Mouse (Mus musculus): ENCODE data around the gene Cmtm7. TPM values are rescaled to one million over a fixed set of nuclear protein-coding genes. Genes with fewer than 3 reads are reported as not detected.

The Cmtm7 gene
- polyA plus RNA-seq, 1 experiment = 63.7 TPM

DNA sequence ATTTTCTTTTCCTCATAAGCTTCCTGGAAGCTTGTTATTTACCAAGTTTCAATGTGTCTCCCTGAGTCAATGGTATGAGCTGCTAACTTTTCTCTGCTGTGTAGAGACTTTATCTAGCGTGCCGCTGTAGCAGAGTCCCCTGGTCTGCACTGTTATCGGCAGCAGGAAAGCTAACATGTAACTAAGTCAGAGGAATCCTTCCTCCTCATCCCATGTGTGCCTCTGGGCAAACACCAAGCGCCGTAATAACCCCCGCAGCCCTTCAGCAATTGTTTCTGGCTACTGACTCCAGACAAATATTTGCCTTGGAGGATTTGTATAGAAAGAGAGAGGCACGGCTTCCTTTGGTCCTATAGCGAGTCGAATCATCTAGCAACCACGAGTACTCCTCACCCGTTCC, 29.2 kb upstream of the Cmtm7 start:
- no peak for TF ChIP-seq EP300 (IDR thresholded peaks at IDR 0.05; ENCODE audit: insufficient read depth, low read depth, low read length)
- TF ChIP-seq POLR2A (IDR thresholded peaks at IDR 0.05; ENCODE audit: insufficient read depth, low read length) = no peak
- TF ChIP-seq CTCF (IDR thresholded peaks at IDR 0.05; ENCODE audit: low read depth, low read length) = no peak
- no peak overlapping the region for H3K9ac ChIP-seq (ENCODE audit: low read depth, poor library complexity, severe bottlenecking)
- no peaks in the 10 kb centered on the region for H3K27me3 ChIP-seq (ENCODE audit: control insufficient read depth, insufficient read depth, low read length, poor library complexity, severe bottlenecking)

DNA sequence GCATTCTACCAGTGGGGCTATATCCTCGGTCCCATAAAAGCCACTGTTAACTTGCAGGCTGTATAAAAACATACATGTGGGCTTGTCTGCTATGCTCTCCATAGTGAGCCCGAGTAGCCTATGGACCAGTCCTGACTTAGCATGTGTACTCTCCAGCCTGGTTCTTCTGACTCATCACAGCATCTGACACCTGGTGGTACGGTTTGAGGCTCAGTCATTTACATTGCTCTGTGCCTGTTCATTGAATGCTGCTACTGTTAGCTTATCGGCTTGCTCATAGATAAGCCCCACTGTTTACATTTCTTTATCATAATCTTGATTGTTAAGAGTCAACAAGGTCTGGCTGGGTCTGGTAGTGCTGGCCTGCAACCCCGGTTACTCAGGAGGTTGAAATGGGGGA, 27.0 kb upstream of the Cmtm7 start:
- no peaks in the 10 kb centered on the region for H3K4me1 ChIP-seq (ENCODE audit: control insufficient read depth, insufficient read depth, low read length)
- H3K36me3 ChIP-seq (ENCODE audit: control insufficient read depth, insufficient read depth, low read length, poor library complexity, severe bottlenecking) = no peaks in the 10 kb centered on the region
- no peak overlapping the region for H3K27ac ChIP-seq (ENCODE audit: insufficient read depth, low read length)
- no peaks in the 10 kb centered on the region for H3K27me3 ChIP-seq (ENCODE audit: control insufficient read depth, insufficient read depth, low read length, poor library complexity, severe bottlenecking)
- TF ChIP-seq POLR2A (IDR thresholded peaks at IDR 0.05; ENCODE audit: insufficient read depth, low read length) (no peak), EP300 (IDR thresholded peaks at IDR 0.05; ENCODE audit: insufficient read depth, low read depth, low read length) (no peak), CTCF (IDR thresholded peaks at IDR 0.05; ENCODE audit: low read depth, low read length) (no peak)
- H3K9ac ChIP-seq (ENCODE audit: low read depth, poor library complexity, severe bottlenecking) = no peak overlapping the region
- no peaks in the 10 kb centered on the region for H3K9me3 ChIP-seq (replicated peaks; ENCODE audit: control insufficient read depth, insufficient read depth, low read length, poor library complexity, severe bottlenecking)
- H3K4me3 ChIP-seq (ENCODE audit: low read depth, low read length) = no peak overlapping the region

More for the DNA sequence above, 29.2 kb upstream of the Cmtm7 start:
- Histone ChIP-seq H3K9me3 (replicated peaks; ENCODE audit: control insufficient read depth, insufficient read depth, low read length, poor library complexity, severe bottlenecking) (no peaks in the 10 kb centered on the region), H3K4me1 (ENCODE audit: control insufficient read depth, insufficient read depth, low read length) (no peaks in the 10 kb centered on the region), H3K36me3 (ENCODE audit: control insufficient read depth, insufficient read depth, low read length, poor library complexity, severe bottlenecking) (no peaks in the 10 kb centered on the region), H3K27ac (ENCODE audit: insufficient read depth, low read length) (no peak overlapping the region), H3K4me3 (ENCODE audit: low read depth, low read length) (no peak overlapping the region)

- no peaks in the 10 kb centered on the region for H3K36me3 ChIP-seq (ENCODE audit: control insufficient read depth, insufficient read depth, low read length, poor library complexity, severe bottlenecking)
- no peak overlapping the region for H3K4me3 ChIP-seq (ENCODE audit: low read depth, low read length)
- no peak for TF ChIP-seq POLR2A (IDR thresholded peaks at IDR 0.05; ENCODE audit: insufficient read depth, low read length)
- no peak for TF ChIP-seq EP300 (IDR thresholded peaks at IDR 0.05; ENCODE audit: insufficient read depth, low read depth, low read length)
- no peak for TF ChIP-seq CTCF (IDR thresholded peaks at IDR 0.05; ENCODE audit: low read depth, low read length)
Observed at GRCm38 (mm10) chr9:114807261-114807660, 25.6 kb upstream of the Cmtm7 start.

DNA sequence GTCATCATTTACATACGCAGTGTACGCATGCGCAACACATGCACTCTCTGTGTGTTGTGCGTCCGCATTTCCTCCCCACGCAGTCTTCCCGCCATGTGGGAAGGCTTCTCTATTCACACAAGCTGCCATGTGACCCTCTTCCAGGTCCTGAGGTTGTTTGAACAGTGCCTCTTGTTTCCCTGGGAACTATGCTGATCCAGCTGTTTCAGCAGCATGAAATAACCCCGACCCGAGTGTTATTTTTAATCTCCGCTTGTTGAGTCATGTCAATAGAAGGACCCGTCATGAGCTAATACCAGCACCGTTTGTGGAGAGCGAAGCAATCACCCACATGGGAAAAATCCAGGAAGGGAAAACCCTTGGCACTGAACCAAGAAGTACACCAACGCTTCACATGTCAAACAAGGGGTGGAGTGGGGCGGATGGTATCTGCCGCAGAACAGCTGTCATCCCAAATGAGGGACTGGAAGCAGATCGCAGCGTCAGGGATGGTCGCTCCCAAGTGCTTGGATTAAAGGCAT, 23.6 kb upstream of the Cmtm7 start:
- no peak overlapping the region for H3K27ac ChIP-seq (ENCODE audit: insufficient read depth, low read length)
- H3K4me3 ChIP-seq (ENCODE audit: low read depth, low read length) = no peak overlapping the region

More at GRCm38 (mm10) chr9:114807261-114807660, 25.6 kb upstream of the Cmtm7 start:
- Histone ChIP-seq H3K9ac (ENCODE audit: low read depth, poor library complexity, severe bottlenecking) (no peak overlapping the region), H3K27me3 (ENCODE audit: control insufficient read depth, insufficient read depth, low read length, poor library complexity, severe bottlenecking) (no peaks in the 10 kb centered on the region), H3K27ac (ENCODE audit: insufficient read depth, low read length) (no peak overlapping the region), H3K9me3 (replicated peaks; ENCODE audit: control insufficient read depth, insufficient read depth, low read length, poor library complexity, severe bottlenecking) (no peaks in the 10 kb centered on the region), H3K4me1 (ENCODE audit: control insufficient read depth, insufficient read depth, low read length) (no peaks in the 10 kb centered on the region)

GRCm38 (mm10) chr9:114802191-114802590, 20.5 kb upstream of the Cmtm7 start:
- Histone ChIP-seq H3K4me3 (ENCODE audit: low read depth, low read length) (no peak overlapping the region), H3K4me1 (ENCODE audit: control insufficient read depth, insufficient read depth, low read length) (no peaks in the 10 kb centered on the region), H3K36me3 (ENCODE audit: control insufficient read depth, insufficient read depth, low read length, poor library complexity, severe bottlenecking) (no peaks in the 10 kb centered on the region), H3K27ac (ENCODE audit: insufficient read depth, low read length) (no peak overlapping the region), H3K27me3 (ENCODE audit: control insufficient read depth, insufficient read depth, low read length, poor library complexity, severe bottlenecking) (no peaks in the 10 kb centered on the region), H3K9me3 (replicated peaks; ENCODE audit: control insufficient read depth, insufficient read depth, low read length, poor library complexity, severe bottlenecking) (no peaks in the 10 kb centered on the region), H3K9ac (ENCODE audit: low read depth, poor library complexity, severe bottlenecking) (no peak overlapping the region)
- TF ChIP-seq CTCF (IDR thresholded peaks at IDR 0.05; ENCODE audit: low read depth, low read length) (no peak), POLR2A (IDR thresholded peaks at IDR 0.05; ENCODE audit: insufficient read depth, low read length) (no peak), EP300 (IDR thresholded peaks at IDR 0.05; ENCODE audit: insufficient read depth, low read depth, low read length) (no peak)

More for the DNA sequence above, 23.6 kb upstream of the Cmtm7 start:
- Histone ChIP-seq H3K36me3 (ENCODE audit: control insufficient read depth, insufficient read depth, low read length, poor library complexity, severe bottlenecking) (no peaks in the 10 kb centered on the region), H3K4me1 (ENCODE audit: control insufficient read depth, insufficient read depth, low read length) (no peaks in the 10 kb centered on the region), H3K27me3 (ENCODE audit: control insufficient read depth, insufficient read depth, low read length, poor library complexity, severe bottlenecking) (no peaks in the 10 kb centered on the region), H3K9ac (ENCODE audit: low read depth, poor library complexity, severe bottlenecking) (no peak overlapping the region), H3K9me3 (replicated peaks; ENCODE audit: control insufficient read depth, insufficient read depth, low read length, poor library complexity, severe bottlenecking) (no peaks in the 10 kb centered on the region)
- no peak for TF ChIP-seq EP300 (IDR thresholded peaks at IDR 0.05; ENCODE audit: insufficient read depth, low read depth, low read length)
- TF ChIP-seq CTCF (IDR thresholded peaks at IDR 0.05; ENCODE audit: low read depth, low read length) = no peak
- no peak for TF ChIP-seq POLR2A (IDR thresholded peaks at IDR 0.05; ENCODE audit: insufficient read depth, low read length)

GRCm38 (mm10) chr9:114801301-114801700, 19.6 kb upstream of the Cmtm7 start:
- no peak for TF ChIP-seq CTCF (IDR thresholded peaks at IDR 0.05; ENCODE audit: low read depth, low read length)
- no peak for TF ChIP-seq POLR2A (IDR thresholded peaks at IDR 0.05; ENCODE audit: insufficient read depth, low read length)
- TF ChIP-seq EP300 (IDR thresholded peaks at IDR 0.05; ENCODE audit: insufficient read depth, low read depth, low read length) = no peak
- H3K9ac ChIP-seq (ENCODE audit: low read depth, poor library complexity, severe bottlenecking) = no peak overlapping the region
- H3K36me3 ChIP-seq (ENCODE audit: control insufficient read depth, insufficient read depth, low read length, poor library complexity, severe bottlenecking) = no peaks in the 10 kb centered on the region
- H3K4me1 ChIP-seq (ENCODE audit: control insufficient read depth, insufficient read depth, low read length) = no peaks in the 10 kb centered on the region
- H3K9me3 ChIP-seq (replicated peaks; ENCODE audit: control insufficient read depth, insufficient read depth, low read length, poor library complexity, severe bottlenecking) = no peaks in the 10 kb centered on the region
- H3K27me3 ChIP-seq (ENCODE audit: control insufficient read depth, insufficient read depth, low read length, poor library complexity, severe bottlenecking) = no peaks in the 10 kb centered on the region
- H3K4me3 ChIP-seq (ENCODE audit: low read depth, low read length) = no peak overlapping the region
- H3K27ac ChIP-seq (ENCODE audit: insufficient read depth, low read length) = no peak overlapping the region

All from ES-Bruce4 (cell line).